Mouse (Mus musculus): Measurements from ENCODE around the gene Scgb2b3.

Gene Scgb2b3

GRCm38 (mm10) chr7:31362022-31362560, at the start of gene Scgb2b3:
Gene Scgb2b3, minus strand, starts transcription at chr7:31362072.
- no peak for DNase-seq (ENCODE audit: low read depth)

- DNase-seq (ENCODE audit: low read depth) = no peak
Observed at GRCm38 (mm10) chr7:31375292-31375691, 13.4 kb upstream of the Scgb2b3 start, which contains the start of gene Scgb1b3. Gene Scgb1b3, plus strand, starts transcription at chr7:31375592.

Measured in induced T-regulatory cell, adult 2 months (primary cell).